Mouse (Mus musculus) regulatory T cell (primary cell): ENCODE results near the gene Otx1.

Experiments
- in situ Hi-C: fragments of 300-600 bp; cut with MboI, MseI; formaldehyde crosslinking; loops from one replicate; pipeline ENCODE4 v1.15.1; 2025; ENCODE audit warnings: high pct_unique_total_duplicates

Otx1 gene

GRCm38 (mm10) chr11:22002783-22003340, at the start of gene Otx1:
Otx1 (minus strand) TSS chr11:22002897.
- in situ Hi-C loops, result no loop called here

- in situ Hi-C loops, result no loop called here
Measured at GRCm38 (mm10) chr11:22050864-22051263, 48.2 kb upstream of the Otx1 start.

- in situ Hi-C loops, result no loop called here
Measured at GRCm38 (mm10) chr11:22039854-22040426, 37.2 kb upstream of the Otx1 start.

- in situ Hi-C loops, result no loop called here
Measured at GRCm38 (mm10) chr11:22034564-22035105, 31.9 kb upstream of the Otx1 start.

GRCm38 (mm10) chr11:22033582-22033981, 30.9 kb upstream of the Otx1 start:
- in situ Hi-C loops, result no loop called here

GRCm38 (mm10) chr11:22020602-22021001, 17.9 kb upstream of the Otx1 start:
- in situ Hi-C loops, result no loop called here

- in situ Hi-C loops, result no loop called here
Measured at GRCm38 (mm10) chr11:22017444-22017843, 14.7 kb upstream of the Otx1 start.

GRCm38 (mm10) chr11:22016341-22016740, 13.6 kb upstream of the Otx1 start:
- in situ Hi-C loops, result no loop called here

GRCm38 (mm10) chr11:22008817-22009216, 6.1 kb upstream of the Otx1 start:
- in situ Hi-C loops, result no loop called here

- in situ Hi-C loops, result no loop called here
Measured at GRCm38 (mm10) chr11:22008129-22008596, 5.5 kb upstream of the Otx1 start.

GRCm38 (mm10) chr11:22007781-22008110, 5.0 kb upstream of the Otx1 start:
- in situ Hi-C loops, result no loop called here

GRCm38 (mm10) chr11:22007088-22007780, 4.5 kb upstream of the Otx1 start:
- in situ Hi-C loops, result no loop called here

- in situ Hi-C loops, result no loop called here
Measured at GRCm38 (mm10) chr11:22006471-22007087, 3.9 kb upstream of the Otx1 start.

- in situ Hi-C loops, result no loop called here
Measured at GRCm38 (mm10) chr11:22005281-22005870, 2.7 kb upstream of the Otx1 start.

- in situ Hi-C loops, result no loop called here
Measured at GRCm38 (mm10) chr11:22004331-22004841, 1.7 kb upstream of the Otx1 start.

- in situ Hi-C loops, result no loop called here
Measured at GRCm38 (mm10) chr11:22003341-22003981, 764 bp upstream of the Otx1 start.

GRCm38 (mm10) chr11:22002062-22002782, 475 bp downstream of the Otx1 start:
- in situ Hi-C loops, result no loop called here

- in situ Hi-C loops, result no loop called here
Measured at GRCm38 (mm10) chr11:22001321-22002061, 1.2 kb downstream of the Otx1 start.

GRCm38 (mm10) chr11:22000316-22001076, 2.2 kb downstream of the Otx1 start:
- in situ Hi-C loops, result no loop called here
